Mouse (Mus musculus) ES-CJ7 (cell line): ENCODE results near the gene Ube2v1.
A peak's percentile ranks its signal among the peaks of the same experiment; 100 is the strongest.

Experiments
- DNase-seq: peaks from one replicate; pipeline ENCODE4 v3.0.0; 2011; ENCODE audit warnings: low read depth, low spot score

Ube2v1 gene

GRCm38 (mm10) chr2:167593551-167594250 is 38.2 kb downstream of the Ube2v1 start:
- DNase-seq: no peak

GRCm38 (mm10) chr2:167588774-167589577 is 42.9 kb downstream of the Ube2v1 start:
- DNase-seq: no peak

- no peak for DNase-seq
Observed at GRCm38 (mm10) chr2:167586976-167587375, 44.9 kb downstream of the Ube2v1 start.

GRCm38 (mm10) chr2:167586041-167586440 is 45.9 kb downstream of the Ube2v1 start:
- DNase-seq: no peak

- no peak for DNase-seq
Observed at GRCm38 (mm10) chr2:167585273-167585672, 46.6 kb downstream of the Ube2v1 start.

- no peak for DNase-seq
Observed at GRCm38 (mm10) chr2:167583161-167583952, 48.5 kb downstream of the Ube2v1 start.

- peak; percentile 94 for DNase-seq
Observed at GRCm38 (mm10) chr2:167578521-167578920, 53.4 kb downstream of the Ube2v1 start.

GRCm38 (mm10) chr2:167577186-167577785 is 54.6 kb downstream of the Ube2v1 start:
- no peak for DNase-seq

- no peak for DNase-seq
Observed at GRCm38 (mm10) chr2:167576121-167576620, 55.7 kb downstream of the Ube2v1 start.

- no peak for DNase-seq
Observed at GRCm38 (mm10) chr2:167575581-167575980, 56.3 kb downstream of the Ube2v1 start.

- DNase-seq: no peak
Observed at GRCm38 (mm10) chr2:167574814-167575213, 57.1 kb downstream of the Ube2v1 start.

GRCm38 (mm10) chr2:167571442-167572220 is 60.3 kb downstream of the Ube2v1 start:
- DNase-seq: no peak

GRCm38 (mm10) chr2:167570815-167571214 is 61.1 kb downstream of the Ube2v1 start:
- DNase-seq: no peak

- DNase-seq: peak; percentile 40
Observed at GRCm38 (mm10) chr2:167569934-167570651, 61.8 kb downstream of the Ube2v1 start.

- DNase-seq: no peak
Observed at GRCm38 (mm10) chr2:167568112-167568511, 63.8 kb downstream of the Ube2v1 start.

GRCm38 (mm10) chr2:167565682-167566081 is 66.2 kb downstream of the Ube2v1 start:
- DNase-seq: no peak

- DNase-seq: no peak
Observed at GRCm38 (mm10) chr2:167565312-167565656, 66.6 kb downstream of the Ube2v1 start.

- DNase-seq: no peak
Observed at GRCm38 (mm10) chr2:167564551-167565311, 67.2 kb downstream of the Ube2v1 start.

- DNase-seq: no peak
Observed at GRCm38 (mm10) chr2:167563703-167564102, 68.2 kb downstream of the Ube2v1 start.
